Comparison of ENCODE assay signal across 15 mouse cellular contexts in genomic region chr5:136782600-136782999, GRCm38 (mm10).
DNase-seq lines count a peak whose midpoint lies in the region; ATAC-seq and TF ChIP-seq lines count a peak whose summit lies in the region.
"Had no signal": no experiment of that assay in that cellular context is flagged by ENCODE, and none has a peak within 500 bp of the region (broad histone marks: within the 10 kb centered on the region; RNA-seq: fewer than 3 reads in every experiment).

No protein-coding gene starts in this region.

- WGBS in heart, embryonic 11.5 days (ENCODE audit: insufficient replicate concordance): 44% methylated on average over 13 of the region's 13 CpGs
- WGBS in kidney, embryonic 14.5 days: 63% methylated on average over 13 of the region's 13 CpGs
- 72% methylated on average over 13 of the region's 13 CpGs for WGBS in embryonic facial prominence, embryonic 12.5 days

- no peak for ATAC-seq in heart, embryonic 11.5 days (replicated peaks; ENCODE audit: insufficient number of reproducible peaks, low FRiP score, low TSS enrichment)
- ATAC-seq in kidney, embryonic 14.5 days (ENCODE audit: low FRiP score, low TSS enrichment): no peak
- no peak for ATAC-seq in embryonic facial prominence, embryonic 12.5 days (ENCODE audit: insufficient number of reproducible peaks, insufficient read depth, low FRiP score, low TSS enrichment)

- H3K27ac ChIP-seq in heart, embryonic 11.5 days (ENCODE audit: low read depth, low read length): no peak overlapping the region
- no peak overlapping the region for H3K27ac ChIP-seq in kidney, embryonic 14.5 days (ENCODE audit: low read depth, low read length)
- no peak overlapping the region for H3K27ac ChIP-seq in embryonic facial prominence, embryonic 12.5 days
- H3K27ac ChIP-seq: embryonic facial prominence, embryonic 13.5 days; forebrain, embryonic 12.5 days; gastrocnemius, adult 2 months had no signal

- intact Hi-C loops in heart, postnatal 10 days (cut with DNase I): no loop called here

- no peak overlapping the region for H3K4me3 ChIP-seq in heart, embryonic 11.5 days (ENCODE audit: low read depth, low read length)
- H3K4me3 ChIP-seq in kidney, embryonic 14.5 days (ENCODE audit: low read length): no peak overlapping the region
- H3K4me3 ChIP-seq in E14TG2a.4 (replicated peaks; ENCODE audit: low read length): 0 out of 2 replicates have a peak overlapping the region, but pooled peaks have one; percentile 39
- H3K4me3 ChIP-seq in embryonic facial prominence, embryonic 12.5 days: no peak overlapping the region
- H3K4me3 ChIP-seq: embryonic facial prominence, embryonic 13.5 days; forebrain, embryonic 12.5 days; gastrocnemius, adult 2 months had no signal

- no peak for DNase-seq in heart, postnatal 10 days
- no peak for DNase-seq in kidney, adult 9 months
- no peak for DNase-seq in cerebellum, adult 18-20 months
- no peak for DNase-seq in layer of hippocampus, adult 9-11 months
- DNase-seq: adrenal gland, postnatal 25 days; cerebellum, postnatal 36 days; gastrocnemius, adult 2 months; kidney, adult 2 months; thymus, adult 18-20 months had no signal

- no peaks in the 10 kb centered on the region for H3K27me3 ChIP-seq in heart, embryonic 11.5 days (ENCODE audit: control insufficient read depth, insufficient read depth, low read length)
- H3K27me3 ChIP-seq in kidney, embryonic 14.5 days (ENCODE audit: control insufficient read depth, insufficient read depth, low read length): no peaks in the 10 kb centered on the region
- 0 out of 2 replicates have a peak, but pooled peaks cover 11% of the 10 kb centered on the region for H3K27me3 ChIP-seq in E14TG2a.4 (ENCODE audit: insufficient read depth, low read length)
- H3K27me3 ChIP-seq in embryonic facial prominence, embryonic 12.5 days: no peaks in the 10 kb centered on the region
- H3K27me3 ChIP-seq: embryonic facial prominence, embryonic 13.5 days; forebrain, embryonic 12.5 days had no signal

- H3K4me2 ChIP-seq in heart, embryonic 11.5 days: peak overlapping the region; percentile 29; the same call in 1 of the 2 replicates
- H3K4me2 ChIP-seq in kidney, embryonic 14.5 days (replicated peaks; ENCODE audit: low read depth, low read length): peak overlapping the region; percentile 17; the same call in 1 of the 2 replicates
- H3K4me2 ChIP-seq in embryonic facial prominence, embryonic 12.5 days (replicated peaks): 0 out of 2 replicates have a peak overlapping the region, but pooled peaks have one; percentile 11
- H3K4me2 ChIP-seq: embryonic facial prominence, embryonic 13.5 days; forebrain, embryonic 12.5 days had no signal

- TF ChIP-seq CTCF in E14TG2a.4 (conservative IDR thresholded peaks at IDR 0.05; ENCODE audit: low read length): no peak

- no peaks in the 10 kb centered on the region for H3K4me1 ChIP-seq in heart, embryonic 11.5 days (ENCODE audit: control insufficient read depth, insufficient read depth, low read length)
- H3K4me1 ChIP-seq in kidney, embryonic 14.5 days (ENCODE audit: control insufficient read depth, insufficient read depth, low read length): no peaks in the 10 kb centered on the region
- peaks cover 36% of the 10 kb centered on the region for H3K4me1 ChIP-seq in E14TG2a.4 (replicated peaks; ENCODE audit: low read depth, low read length)
- H3K4me1 ChIP-seq in embryonic facial prominence, embryonic 12.5 days: peaks cover 6% of the 10 kb centered on the region; the same call in 1 of the 2 replicates
- H3K4me1 ChIP-seq: forebrain, embryonic 12.5 days had no signal

- no peaks in the 10 kb centered on the region for H3K36me3 ChIP-seq in heart, embryonic 11.5 days (ENCODE audit: control insufficient read depth, insufficient read depth, low read length)
- no peaks in the 10 kb centered on the region for H3K36me3 ChIP-seq in kidney, embryonic 14.5 days (ENCODE audit: control insufficient read depth, insufficient read depth, low read length)
- no peaks in the 10 kb centered on the region for H3K36me3 ChIP-seq in E14TG2a.4 (ENCODE audit: insufficient read depth, low read length)
- H3K36me3 ChIP-seq in embryonic facial prominence, embryonic 12.5 days: peaks cover 6% of the 10 kb centered on the region; the same call in 1 of the 2 replicates
- H3K36me3 ChIP-seq: forebrain, embryonic 12.5 days had no signal

- H3K9ac ChIP-seq in heart, embryonic 11.5 days (ENCODE audit: low read depth, low read length): no peak overlapping the region
- no peak overlapping the region for H3K9ac ChIP-seq in kidney, embryonic 14.5 days (ENCODE audit: low read depth, low read length)
- no peak overlapping the region for H3K9ac ChIP-seq in embryonic facial prominence, embryonic 12.5 days
- H3K9ac ChIP-seq: embryonic facial prominence, embryonic 13.5 days; forebrain, embryonic 12.5 days had no signal

- H3K9me3 ChIP-seq in heart, embryonic 11.5 days (replicated peaks; ENCODE audit: control insufficient read depth, low read length): no peaks in the 10 kb centered on the region
- no peaks in the 10 kb centered on the region; the same call in 1 of the 2 replicates for H3K9me3 ChIP-seq in kidney, embryonic 14.5 days (ENCODE audit: control insufficient read depth, low read length)
- H3K9me3 ChIP-seq in E14TG2a.4 (ENCODE audit: low read length): peaks cover 10% of the 10 kb centered on the region; the same call in 1 of the 2 replicates
- no peaks in the 10 kb centered on the region for H3K9me3 ChIP-seq in embryonic facial prominence, embryonic 12.5 days
- H3K9me3 ChIP-seq: embryonic facial prominence, embryonic 13.5 days; forebrain, embryonic 12.5 days had no signal
